Mouse (Mus musculus) liver, adult 2 months (tissue): ENCODE results near the gene Plekhf1. TPM values are rescaled to one million over a fixed set of nuclear protein-coding genes. Genes with fewer than 3 reads are reported as not detected.

Source experiments
- DNase-seq: peaks from one replicate; pipeline ENCODE4 v3.0.0-alpha.2; 2011; ENCODE audit warnings: low read depth, low spot score; ENCODE audit errors: extremely low read depth
- H3K27ac ChIP-seq: fragments of 200-500 bp; replicated peaks from 2 replicates; pipeline ENCODE4 v1.5.1; 2012; ENCODE audit warnings: low read depth, mild to moderate bottlenecking, control low read depth, inconsistent platforms, low read length; ENCODE audit not compliant: insufficient read depth
- H3K27me3 ChIP-seq: fragments of 200-500 bp; 2 replicates; pipeline ENCODE4 v1.6.1; 2012; ENCODE audit warnings: mild to moderate bottlenecking, moderate library complexity, low read length, inconsistent platforms; ENCODE audit not compliant: control insufficient read depth, insufficient read depth
- H3K36me3 ChIP-seq: fragments of 200-500 bp; 2 replicates; pipeline ENCODE4 v1.6.1; 2012; ENCODE audit warnings: low read length, inconsistent platforms; ENCODE audit not compliant: control insufficient read depth, insufficient read depth
- H3K4me1 ChIP-seq: fragments of 200-500 bp; 2 replicates; pipeline ENCODE4 v1.6.1; 2011; ENCODE audit warnings: low read length; ENCODE audit not compliant: control insufficient read depth, insufficient read depth
- H3K4me3 ChIP-seq: fragments of 200-500 bp; 2 replicates; pipeline ENCODE4 v1.5.1; 2011; ENCODE audit warnings: low read depth, mild to moderate bottlenecking, control low read depth, low read length, moderate library complexity; ENCODE audit not compliant: insufficient read depth
- H3K79me2 ChIP-seq: fragments of 200-500 bp; 2 replicates; pipeline ENCODE4 v1.6.1; 2012; ENCODE audit warnings: inconsistent platforms, mild to moderate bottlenecking, low read length, moderate library complexity; ENCODE audit not compliant: control insufficient read depth, insufficient read depth
- H3K9ac ChIP-seq: fragments of 200-500 bp; 2 replicates; pipeline ENCODE4 v1.6.1; 2012; ENCODE audit warnings: low read depth, mild to moderate bottlenecking, control low read depth, inconsistent platforms, low read length
- CTCF ChIP-seq: fragments of 200-500 bp; IDR thresholded peaks from 2 replicates; pipeline ENCODE4 v1.5.1; 2011; ENCODE audit warnings: low read depth, low read length, control low read depth
- POLR2A ChIP-seq: fragments of 200-500 bp; IDR thresholded peaks from 2 replicates; pipeline ENCODE4 v1.6.1; 2011; ENCODE audit warnings: low read length, control low read depth; ENCODE audit not compliant: insufficient read depth; ENCODE audit errors: extremely low read depth
- WGBS: fragments of 180-500 bp; shearing (Covaris S2); methylation state at CpG from one replicate; pipeline ENCODE4 v1.1.7; 2018; 5-methylcytosine and 5-hydroxymethylcytosine counted together
- polyA plus RNA-seq: library from polyadenylated mRNA; depleted of rRNA; stranded (reverse); fragments of >200 nt; gene quantifications from 2 replicates; pipeline ENCODE4 v1.2.3, GENCODE M21; 2012
- total RNA-seq: library from RNA; depleted of rRNA; stranded (reverse); fragments of >200 nt; gene quantifications from 2 replicates; pipeline ENCODE4 v1.2.3, GENCODE M21; 2014

The Plekhf1 gene
- total and polyA plus RNA-seq, 2 experiments: 3.2 to 3.4 TPM

GRCm38 (mm10) chr7:38267006-38267680 is 39.3 kb upstream of the Plekhf1 start:
- peaks cover 8% of the 10 kb centered on the region for H3K36me3 ChIP-seq
- no peak overlapping the region for H3K9ac ChIP-seq
- no peak overlapping the region for H3K4me3 ChIP-seq

DNA sequence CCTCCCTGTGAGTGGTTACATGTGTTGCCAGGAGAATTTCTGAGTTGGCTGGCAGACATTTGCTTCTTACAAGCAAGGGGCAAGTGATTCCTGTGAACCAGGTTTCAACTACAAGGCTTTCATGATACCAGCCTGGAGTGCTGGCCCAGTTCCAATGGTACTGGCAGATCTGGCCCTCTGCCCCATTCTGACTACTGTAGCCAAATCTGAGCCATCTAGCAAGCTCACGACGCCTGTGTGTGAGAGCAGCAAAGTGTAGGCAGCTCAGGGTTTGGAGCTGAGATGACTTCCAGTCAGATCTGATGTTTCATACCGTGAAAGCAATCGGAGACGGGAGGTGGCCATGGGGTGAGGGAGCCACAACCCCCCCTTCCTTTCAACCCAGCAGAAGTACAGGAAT is 34.6 kb upstream of the Plekhf1 start:
- WGBS: 36% methylated on average over 5 of the region's 5 CpGs

More at GRCm38 (mm10) chr7:38267006-38267680, 39.3 kb upstream of the Plekhf1 start:
- peaks cover 11% of the 10 kb centered on the region for H3K4me1 ChIP-seq
- DNase-seq: peak; percentile 37
- peaks cover 3% of the 10 kb centered on the region; the same call in 1 of the 2 replicates for H3K79me2 ChIP-seq
- peak; percentile 74 for TF ChIP-seq CTCF
- no peak for TF ChIP-seq POLR2A
- H3K27me3 ChIP-seq: no peaks in the 10 kb centered on the region
- no peak overlapping the region for H3K27ac ChIP-seq
- 87% methylated on average over 8 of the region's 8 CpGs for WGBS

GRCm38 (mm10) chr7:38259631-38260030 is 31.8 kb upstream of the Plekhf1 start:
- H3K4me3 ChIP-seq: no peak overlapping the region
- no peaks in the 10 kb centered on the region for H3K79me2 ChIP-seq
- peaks cover 5% of the 10 kb centered on the region; the same call in 1 of the 2 replicates for H3K36me3 ChIP-seq
- no peak for DNase-seq
- H3K27ac ChIP-seq: no peak overlapping the region
- WGBS: 91% methylated on average over 2 of the region's 2 CpGs
- peaks cover 7% of the 10 kb centered on the region; the same call in 1 of the 2 replicates for H3K4me1 ChIP-seq
- H3K9ac ChIP-seq: no peak overlapping the region
- no peak for TF ChIP-seq POLR2A
- TF ChIP-seq CTCF: no peak
- no peaks in the 10 kb centered on the region for H3K27me3 ChIP-seq

More for the DNA sequence above, 34.6 kb upstream of the Plekhf1 start:
- no peak overlapping the region for H3K4me3 ChIP-seq
- no peak overlapping the region for H3K9ac ChIP-seq
- TF ChIP-seq CTCF: no peak
- H3K27me3 ChIP-seq: no peaks in the 10 kb centered on the region
- H3K4me1 ChIP-seq: peaks cover 7% of the 10 kb centered on the region; the same call in 1 of the 2 replicates
- 0 out of 2 replicates have a peak overlapping the region, but pooled peaks have one; percentile 4 for H3K27ac ChIP-seq
- peaks cover 8% of the 10 kb centered on the region for H3K36me3 ChIP-seq
- DNase-seq: peak; percentile 79
- no peaks in the 10 kb centered on the region for H3K79me2 ChIP-seq

GRCm38 (mm10) chr7:38253441-38253840 is 25.6 kb upstream of the Plekhf1 start:
- no peak overlapping the region for H3K9ac ChIP-seq
- H3K27me3 ChIP-seq: no peaks in the 10 kb centered on the region
- no peaks in the 10 kb centered on the region for H3K79me2 ChIP-seq
- H3K27ac ChIP-seq: no peak overlapping the region
- H3K36me3 ChIP-seq: no peaks in the 10 kb centered on the region
- H3K4me3 ChIP-seq: no peak overlapping the region
- no peak for TF ChIP-seq CTCF
- TF ChIP-seq POLR2A: no peak
- H3K4me1 ChIP-seq: no peaks in the 10 kb centered on the region
- no peak for DNase-seq

DNA sequence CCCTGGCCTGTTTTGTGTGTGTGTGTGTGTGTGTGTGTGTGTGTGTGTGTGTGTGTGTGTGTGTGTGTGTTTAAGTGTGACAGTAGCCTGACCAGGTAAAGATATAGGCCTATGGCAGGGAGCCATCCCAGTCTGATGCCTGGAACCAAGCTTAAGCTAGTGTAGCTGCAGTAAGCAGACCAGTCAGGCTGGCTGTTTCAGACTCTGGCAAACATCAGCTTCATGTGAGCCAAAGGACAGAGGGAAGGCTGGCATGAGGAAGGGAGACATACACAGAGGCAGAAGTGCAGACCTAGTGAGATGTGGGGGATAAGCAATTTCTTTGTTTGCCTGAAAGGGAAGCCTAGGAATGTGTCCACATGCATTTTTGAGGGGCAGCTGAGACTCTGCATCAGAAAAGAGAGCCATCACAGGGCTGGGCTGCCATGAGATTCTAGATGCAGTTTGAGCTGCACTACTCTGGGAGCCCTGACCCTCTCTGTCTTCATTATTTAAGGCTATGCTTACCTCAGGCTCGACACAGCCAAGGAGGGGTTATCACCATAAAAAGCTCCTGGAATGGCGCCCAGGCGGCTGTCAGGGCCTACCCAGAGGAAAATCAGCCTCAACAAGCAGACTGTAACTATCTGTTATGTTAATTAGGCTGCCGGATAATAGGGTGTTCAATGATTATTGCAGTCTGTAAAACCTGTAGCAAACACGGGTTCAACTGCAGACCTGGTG is 23.8 kb upstream of the Plekhf1 start:
- no peaks in the 10 kb centered on the region for H3K27me3 ChIP-seq
- no peaks in the 10 kb centered on the region for H3K36me3 ChIP-seq
- H3K27ac ChIP-seq: no peak overlapping the region
- WGBS: 63% methylated on average over 5 of the region's 5 CpGs
- no peak overlapping the region for H3K9ac ChIP-seq
- no peaks in the 10 kb centered on the region for H3K4me1 ChIP-seq
- TF ChIP-seq CTCF: no peak
- no peak for TF ChIP-seq POLR2A
- DNase-seq: no peak
- no peaks in the 10 kb centered on the region for H3K79me2 ChIP-seq
- H3K4me3 ChIP-seq: no peak overlapping the region

DNA sequence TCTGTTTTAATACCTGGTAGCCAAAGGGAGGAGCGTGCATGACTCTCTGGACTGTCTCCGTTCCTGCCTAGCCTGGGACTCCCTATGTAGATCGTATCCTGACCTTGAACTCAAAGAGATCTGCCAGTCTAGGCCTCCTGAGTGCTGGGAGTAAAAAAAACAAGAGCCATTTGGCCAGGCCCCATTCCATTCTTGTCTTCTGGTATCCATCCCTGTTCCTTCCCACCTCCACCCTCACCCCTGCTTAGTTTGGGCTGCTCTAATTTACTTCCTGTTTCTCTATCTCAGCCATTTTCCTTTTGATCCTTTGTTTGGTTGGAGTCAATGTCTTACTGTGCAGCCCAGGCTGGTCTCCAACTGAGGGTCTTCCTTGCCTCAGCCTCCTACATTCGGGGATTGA is 14.6 kb upstream of the Plekhf1 start:
- Histone ChIP-seq H3K4me1 (no peaks in the 10 kb centered on the region), H3K36me3 (no peaks in the 10 kb centered on the region), H3K27ac (no peak overlapping the region), H3K79me2 (no peaks in the 10 kb centered on the region), H3K27me3 (no peaks in the 10 kb centered on the region), H3K9ac (no peak overlapping the region), H3K4me3 (no peak overlapping the region)
- DNase-seq: no peak
- WGBS: 85% methylated on average over 4 of the region's 4 CpGs
- TF ChIP-seq POLR2A: no peak
- no peak for TF ChIP-seq CTCF
